Mouse (Mus musculus): Measurements from ENCODE around the gene Cfap45.
A peak's percentile ranks its signal among the peaks of the same experiment; 100 is the strongest.

Gene Cfap45

GRCm38 (mm10) chr1:172520576-172521440 is at the start of gene Cfap45:
TSS of gene Cfap45 (plus strand) at chr1:172520801.
- DNase-seq: no peak

DNA sequence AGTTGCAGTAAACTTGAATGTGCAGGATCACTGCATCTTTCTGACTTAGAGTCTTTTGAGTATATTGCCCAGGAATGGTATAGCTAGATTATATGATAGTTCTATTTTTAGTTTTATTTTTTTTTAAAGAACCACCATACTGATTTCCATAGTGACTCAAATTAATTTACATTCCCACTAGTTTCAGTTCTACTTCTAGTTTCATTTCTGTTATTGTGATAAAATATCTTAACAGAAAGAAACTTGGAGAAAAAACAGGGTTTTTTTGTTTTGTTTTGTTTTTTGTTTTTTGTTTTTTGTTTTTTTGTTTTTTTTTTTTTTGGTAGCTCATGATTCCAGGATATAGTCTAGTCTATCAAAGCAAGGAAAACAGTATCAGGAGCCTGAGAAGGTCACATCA is 47.7 kb upstream of the Cfap45 start:
- DNase-seq: no peak

GRCm38 (mm10) chr1:172474196-172474595 is 46.4 kb upstream of the Cfap45 start:
- DNase-seq: no peak

GRCm38 (mm10) chr1:172475054-172475741 is 45.4 kb upstream of the Cfap45 start, which contains the start of gene Slamf9:
TSS of gene Slamf9 (plus strand) at chr1:172475358.
- no peak for DNase-seq

DNA sequence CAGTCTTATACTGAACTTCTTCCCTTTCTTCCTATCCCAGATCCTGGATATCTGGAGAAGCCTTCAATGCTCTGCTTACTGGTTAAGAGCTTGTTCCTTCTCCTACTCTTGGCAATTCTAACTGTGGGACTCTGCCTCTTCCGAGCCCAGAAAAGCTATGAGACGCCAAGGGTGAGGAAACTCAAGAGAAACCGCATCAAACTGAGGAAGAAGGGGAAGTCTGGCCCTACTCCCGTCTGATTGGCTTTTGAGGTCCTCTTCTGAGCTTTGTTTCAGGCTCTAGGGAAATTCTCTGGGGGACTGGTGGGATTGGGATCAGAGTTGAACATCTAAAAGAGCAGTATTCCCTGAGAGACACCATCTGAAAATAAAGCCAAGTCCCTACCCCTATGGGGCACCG is 42.6 kb upstream of the Cfap45 start:
- DNase-seq: no peak

- DNase-seq: no peak
These were observed 40.2 kb upstream of the Cfap45 start for GRCm38 (mm10) chr1:172480376-172480775.

- no peak for DNase-seq
These were observed 39.5 kb upstream of the Cfap45 start for GRCm38 (mm10) chr1:172481111-172481510.

DNA sequence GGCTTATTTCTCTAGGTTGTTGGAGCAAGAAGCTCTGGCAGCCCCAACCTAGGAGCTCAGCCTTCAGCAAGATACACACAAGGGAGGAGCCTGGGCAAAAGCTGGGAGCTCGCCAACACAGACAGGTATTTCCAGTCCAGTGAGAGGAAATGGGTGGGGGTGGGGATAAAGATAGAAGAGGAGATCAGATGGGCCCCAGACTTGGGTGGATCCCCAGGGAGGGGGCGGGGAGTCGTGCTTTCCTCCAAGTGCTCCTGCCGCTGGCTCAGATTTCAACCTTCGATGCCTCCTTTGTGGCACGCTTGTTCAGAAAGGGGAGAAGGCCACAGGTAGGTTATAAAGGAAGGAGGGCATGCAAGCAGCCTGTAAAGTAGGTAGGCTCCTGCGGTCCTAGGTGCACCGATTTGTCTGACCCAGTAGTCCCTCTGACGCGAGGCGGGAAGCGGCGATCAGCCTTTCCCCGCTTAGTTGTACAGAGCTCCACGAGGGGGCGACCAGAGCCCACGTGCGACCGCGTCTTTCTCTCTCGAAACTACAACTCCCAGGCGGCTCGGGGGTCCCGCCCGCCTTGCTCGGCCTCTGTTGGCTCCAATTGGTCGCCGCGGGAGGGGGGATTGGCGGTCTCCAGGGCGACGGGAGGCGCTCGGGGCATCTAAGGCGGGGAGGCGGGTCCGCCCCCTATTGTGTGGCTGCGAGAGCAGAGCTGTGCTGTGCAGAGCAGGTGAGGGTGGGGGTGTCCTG is 38.9 kb upstream of the Cfap45 start, which contains the start of gene Igsf9:
Igsf9 (plus strand) TSS at position 249 of the 741 bp plus-strand sequence.
- peak; percentile 80 for DNase-seq

- DNase-seq: no peak
These were observed 37.9 kb upstream of the Cfap45 start for GRCm38 (mm10) chr1:172482518-172483360.

- DNase-seq: no peak
These were observed 37.3 kb upstream of the Cfap45 start for GRCm38 (mm10) chr1:172483361-172483660.

DNA sequence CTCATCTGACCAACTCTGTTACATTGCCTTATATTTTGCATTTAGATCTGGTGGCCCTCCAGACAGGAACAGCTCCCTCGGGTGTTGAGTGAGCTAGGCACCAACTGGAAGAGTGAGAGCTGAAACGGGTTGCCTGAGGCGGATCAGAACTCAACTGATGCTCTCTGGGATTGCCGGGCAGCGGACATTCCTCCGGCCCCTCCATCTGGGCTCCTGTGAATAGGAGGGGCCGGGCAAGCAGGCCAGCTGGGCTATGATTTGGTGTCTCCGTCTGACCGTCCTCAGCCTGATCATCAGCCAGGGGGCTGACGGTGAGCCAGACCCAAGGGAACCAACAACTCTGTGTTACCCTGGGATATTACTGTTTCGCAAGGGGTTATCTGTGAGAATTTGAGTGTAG is 36.4 kb upstream of the Cfap45 start:
- no peak for DNase-seq

- no peak for DNase-seq
These were observed 35.9 kb upstream of the Cfap45 start for GRCm38 (mm10) chr1:172484671-172485070.

DNA sequence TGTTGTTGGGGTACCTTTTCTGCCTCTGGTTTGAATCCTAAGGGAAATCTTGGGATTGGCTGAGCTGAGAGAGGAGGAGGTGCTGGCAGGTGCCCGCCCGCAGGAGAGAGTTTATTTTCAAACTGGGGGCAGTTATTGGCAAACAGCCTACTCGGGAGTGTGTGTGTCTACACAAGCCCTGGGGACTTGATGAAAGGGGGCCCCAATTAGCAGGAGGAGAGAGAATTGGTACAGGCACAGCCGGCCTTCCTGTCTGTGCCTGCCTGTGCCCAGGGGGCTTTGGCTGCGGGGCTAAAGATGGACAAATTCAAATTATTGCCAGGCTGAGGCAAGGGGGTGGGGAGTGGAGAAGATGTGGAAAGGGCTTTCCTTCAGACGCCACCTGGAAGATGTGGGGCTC is 34.8 kb upstream of the Cfap45 start:
- no peak for DNase-seq

GRCm38 (mm10) chr1:172486236-172486635 is 34.4 kb upstream of the Cfap45 start:
- DNase-seq: no peak

DNA sequence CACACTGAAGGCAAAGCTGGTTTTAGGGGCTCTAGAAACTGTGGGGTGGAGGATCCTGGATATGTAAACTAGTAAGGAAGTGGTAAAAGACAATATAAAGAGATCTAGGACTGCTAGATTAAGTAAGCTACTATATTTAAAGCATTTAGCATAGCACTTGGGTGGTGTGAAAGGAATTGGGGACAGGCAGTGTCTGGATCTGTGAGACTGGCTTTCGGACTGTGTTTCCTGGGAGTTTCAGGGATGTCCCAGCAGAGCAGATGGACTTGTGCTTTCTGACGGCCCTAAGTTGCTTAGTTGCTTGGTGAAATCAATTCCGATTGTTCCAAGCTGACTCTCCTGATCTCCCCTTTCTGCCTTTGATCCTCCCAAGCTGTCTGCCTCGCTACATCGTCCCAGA is 34.0 kb upstream of the Cfap45 start:
- no peak for DNase-seq

GRCm38 (mm10) chr1:172487859-172488258 is 32.7 kb upstream of the Cfap45 start:
- DNase-seq: no peak

DNA sequence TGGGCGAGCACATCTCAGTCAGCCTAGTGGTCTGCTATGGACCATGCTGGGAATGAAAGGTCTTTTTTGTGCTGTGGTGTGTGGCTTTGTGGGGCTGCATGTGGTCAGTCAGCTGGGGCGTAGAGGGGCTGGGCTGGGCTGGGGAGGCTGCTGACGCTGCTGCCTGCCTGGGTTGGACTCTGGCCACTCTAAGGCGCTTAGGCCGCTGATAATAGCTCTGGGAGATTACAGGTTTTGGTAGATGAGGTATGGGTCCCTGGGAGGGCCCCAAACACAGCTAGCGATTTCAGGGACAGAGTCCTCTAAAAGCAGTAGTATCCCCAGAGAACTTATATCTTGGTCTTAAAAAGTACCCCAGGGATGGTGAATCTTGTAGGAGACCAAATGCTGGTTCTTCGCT is 31.8 kb upstream of the Cfap45 start:
- DNase-seq: no peak

- DNase-seq: no peak
These were observed 30.9 kb upstream of the Cfap45 start for GRCm38 (mm10) chr1:172489585-172490250.

DNA sequence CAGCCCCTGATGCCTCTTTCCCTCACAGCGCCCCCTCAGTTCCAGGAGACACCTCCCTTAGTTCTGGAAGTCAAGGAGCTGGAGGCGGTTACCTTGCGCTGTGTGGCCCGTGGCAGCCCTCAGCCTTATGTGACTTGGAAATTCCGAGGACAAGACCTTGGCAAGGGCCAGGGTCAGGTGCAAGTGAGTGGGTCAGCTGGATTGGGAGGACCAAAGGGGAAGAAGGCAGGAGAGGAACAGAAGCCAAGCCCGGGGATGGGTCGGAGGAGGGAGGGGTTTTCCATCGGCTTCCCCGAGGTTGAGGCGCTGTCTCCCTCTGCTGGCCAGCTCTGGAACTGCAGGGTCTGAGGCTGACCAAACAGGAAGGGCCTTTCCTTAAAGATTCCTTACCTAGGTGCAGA is 30.3 kb upstream of the Cfap45 start:
- peak; percentile 64 for DNase-seq

GRCm38 (mm10) chr1:172492047-172492446 is 28.6 kb upstream of the Cfap45 start:
- no peak for DNase-seq

- DNase-seq: no peak
These were observed 27.1 kb upstream of the Cfap45 start for GRCm38 (mm10) chr1:172493516-172493915.

- no peak for DNase-seq
These were observed 24.6 kb upstream of the Cfap45 start for GRCm38 (mm10) chr1:172496030-172496429.
